Mouse (Mus musculus) embryo, embryonic 11.5 days (tissue): ENCODE measurements at regions not wholly inside any gene's neighbourhood (a gene's known extent, or its start where the extent isn't known, plus 50 kb on each side); places are given as distances from the start of the nearest gene placed in this dataset.

ENCODE experiments used
- DNase-seq: peaks from one replicate; pipeline ENCODE4 v3.0.0-alpha.2; 2012; ENCODE audit warnings: low read depth, low spot score

DNA sequence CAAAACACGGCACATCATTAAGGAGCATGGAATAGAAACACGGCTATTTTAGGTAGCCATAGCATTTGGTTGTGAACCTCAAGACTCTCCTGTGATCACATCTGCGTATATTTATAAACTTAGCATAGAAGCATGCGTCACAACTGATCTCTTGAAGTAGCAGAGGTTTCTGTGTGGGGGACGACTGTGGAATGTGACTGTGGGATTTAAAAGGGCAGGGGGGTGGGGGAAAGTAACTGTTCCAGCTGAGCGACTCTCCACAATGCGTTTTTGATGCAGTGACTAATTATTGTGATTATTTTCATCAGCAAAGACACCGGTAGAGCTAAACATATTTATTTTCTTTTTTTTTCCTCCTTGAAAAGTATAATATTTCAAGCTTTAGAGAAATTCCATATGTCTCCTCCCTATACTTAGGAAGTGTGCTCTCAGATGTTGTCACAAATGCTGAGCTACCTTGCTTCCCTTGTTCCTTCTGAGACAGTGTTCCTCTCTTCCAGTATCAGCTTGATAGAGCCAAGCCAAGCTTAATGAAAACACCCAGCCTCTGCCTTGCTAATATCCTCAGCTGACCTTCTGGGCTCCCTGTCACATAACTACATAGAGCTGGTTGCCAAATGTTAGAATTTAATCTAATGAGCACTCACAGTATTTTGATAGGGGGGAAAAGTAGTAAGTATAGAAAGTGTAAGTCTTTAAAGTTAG, 75.0 kb upstream of the Magi3 start:
- no peak for DNase-seq

DNA sequence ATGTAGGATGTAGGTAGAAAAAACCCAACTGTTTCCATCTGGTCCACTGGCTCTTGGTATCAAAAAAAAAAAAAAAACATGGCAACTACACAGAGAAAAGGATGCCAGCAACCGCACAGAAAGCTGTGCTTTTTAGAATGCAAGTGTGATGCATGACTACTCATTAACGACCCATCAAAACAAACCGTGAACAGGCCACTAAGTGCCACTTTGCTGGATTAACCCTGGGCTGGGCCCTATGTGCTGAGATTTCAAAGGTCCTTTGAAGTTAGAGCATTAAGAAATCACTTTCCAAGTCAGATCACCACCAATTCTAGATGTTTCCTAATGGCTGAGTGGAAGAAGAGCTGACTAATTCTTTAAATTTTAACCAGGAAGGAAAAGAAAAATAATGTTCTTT, 73.7 kb upstream of the Magi3 start:
- no peak for DNase-seq

GRCm38 (mm10) chr3:104288970-104289680, 69.0 kb upstream of the Magi3 start:
- no peak for DNase-seq

DNA sequence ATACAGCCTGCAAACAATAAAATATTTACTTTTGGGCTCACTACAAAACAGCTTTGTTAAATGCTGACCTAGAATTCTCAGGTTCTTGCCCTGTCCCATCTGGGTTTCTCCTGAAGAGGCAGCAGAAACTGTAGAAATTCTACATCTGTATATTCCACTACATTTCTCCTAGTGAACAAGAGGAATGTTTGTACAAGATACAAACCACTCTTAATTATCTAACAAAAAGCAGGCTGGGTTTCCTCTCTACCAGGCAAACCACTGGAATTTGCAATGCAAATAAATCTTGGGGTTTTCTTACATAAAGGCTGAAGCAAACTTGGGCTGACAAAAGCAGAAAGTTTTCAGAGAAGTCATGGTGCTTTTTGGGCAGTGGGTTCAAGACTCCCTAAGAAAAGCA, 67.7 kb upstream of the Magi3 start:
- DNase-seq: no peak

- DNase-seq: no peak
These were observed 64.8 kb upstream of the Magi3 start for GRCm38 (mm10) chr3:104284961-104285360.

DNA sequence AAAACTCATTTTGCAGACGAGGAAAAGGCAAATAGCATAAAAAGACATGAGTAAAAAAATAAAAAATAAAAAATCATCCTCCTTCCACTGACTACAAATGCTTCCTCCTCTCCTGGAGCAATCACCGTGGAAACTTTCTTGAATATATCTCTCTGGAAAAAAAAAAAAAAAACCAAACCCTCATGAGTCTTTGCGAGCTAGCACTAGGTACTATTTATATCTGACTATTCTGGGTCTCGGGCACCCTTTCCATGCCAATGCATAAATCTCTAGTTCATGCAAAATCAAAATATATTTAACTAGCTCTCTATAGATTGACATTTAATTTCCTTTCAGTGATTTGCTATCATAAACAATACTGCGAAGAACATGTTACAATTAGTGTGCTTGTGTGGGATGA, 63.7 kb upstream of the Magi3 start:
- DNase-seq: no peak

GRCm38 (mm10) chr3:104279505-104279904, 59.3 kb upstream of the Magi3 start:
- DNase-seq: no peak

DNA sequence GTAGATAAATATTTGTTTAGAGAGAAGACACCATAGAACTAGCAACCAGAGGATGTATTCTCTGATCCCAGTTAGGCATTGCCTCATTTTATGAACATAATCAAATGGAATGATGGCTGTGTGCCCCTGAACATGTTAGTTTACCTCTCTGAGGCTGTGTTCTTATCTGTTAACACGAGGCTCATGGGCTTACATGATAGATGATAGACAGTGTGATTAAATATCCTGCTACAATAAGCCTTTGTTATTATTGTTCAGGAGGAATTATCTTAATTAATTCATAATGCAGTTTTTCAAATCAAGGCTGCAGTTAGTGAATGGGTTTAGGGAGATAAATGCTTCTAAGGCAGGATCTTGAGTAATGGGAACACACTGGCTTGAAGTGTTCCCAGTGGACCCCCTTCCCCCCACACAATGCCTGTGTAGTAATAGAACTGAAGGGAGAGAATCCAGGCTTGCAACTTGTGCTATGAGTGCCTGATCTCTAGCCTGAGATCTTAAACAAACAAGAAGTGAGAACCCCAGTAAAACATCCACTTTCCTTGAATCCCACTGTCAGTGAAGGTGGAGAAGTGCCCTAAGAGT, 54.6 kb upstream of the Magi3 start:
- no peak for DNase-seq

GRCm38 (mm10) chr3:104274084-104274483, 53.9 kb upstream of the Magi3 start:
- DNase-seq: no peak
